In genomic region chr14:25546852-25547621, GRCm38 (mm10) we compare ENCODE assay signal across 7 mouse cellular contexts.
DNase-seq lines count a peak whose midpoint lies in the region; ATAC-seq lines count a peak whose summit lies in the region.

No protein-coding gene starts in this region.

- no peak for DNase-seq in kidney, adult 11 months
- peak; percentile 78 for DNase-seq in embryonic facial prominence, embryonic 10.5 days (ENCODE audit: low spot score)
- no peak for DNase-seq in layer of hippocampus, postnatal 14 days (ENCODE audit: low spot score in 2 of 2)
- DNase-seq in spleen, postnatal 4 days (ENCODE audit: low spot score in 2 of 2) = no peak

- H3K79me2 ChIP-seq in macrophage (ENCODE audit: inconsistent target) = peaks cover 91% of the 10 kb centered on the region

- H3K27ac ChIP-seq in kidney, embryonic 15.5 days = peak overlapping the region; percentile 81
- H3K27ac ChIP-seq in embryonic facial prominence, embryonic 10.5 days (replicated peaks) = peak overlapping the region; percentile 78
- peak overlapping the region; percentile 42 for H3K27ac ChIP-seq in macrophage

- WGBS in kidney, embryonic 15.5 days = 37% methylated on average over 14 of the region's 14 CpGs
- WGBS in embryonic facial prominence, embryonic 10.5 days = 51% methylated on average over 14 of the region's 14 CpGs
- 31% methylated on average over 14 of the region's 14 CpGs for WGBS in macrophage (ENCODE audit: missing documents)

- peaks cover 40% of the 10 kb centered on the region for H3K36me3 ChIP-seq in kidney, embryonic 15.5 days
- peaks cover 82% of the 10 kb centered on the region for H3K36me3 ChIP-seq in embryonic facial prominence, embryonic 10.5 days (replicated peaks)
- peaks cover 42% of the 10 kb centered on the region for H3K36me3 ChIP-seq in macrophage (ENCODE audit: inconsistent target)

- no peaks in the 10 kb centered on the region for H3K27me3 ChIP-seq in kidney, embryonic 15.5 days
- H3K27me3 ChIP-seq in embryonic facial prominence, embryonic 10.5 days (replicated peaks; ENCODE audit: low read depth, poor library complexity, severe bottlenecking) = no peaks in the 10 kb centered on the region

- H3K9me3 ChIP-seq in kidney, embryonic 15.5 days (replicated peaks) = no peaks in the 10 kb centered on the region
- H3K9me3 ChIP-seq in embryonic facial prominence, embryonic 10.5 days = no peaks in the 10 kb centered on the region

- no peak overlapping the region for H3K4me3 ChIP-seq in kidney, embryonic 15.5 days (replicated peaks)
- peak overlapping the region; percentile 2; the same call in 1 of the 2 replicates for H3K4me3 ChIP-seq in embryonic facial prominence, embryonic 10.5 days
- no peak overlapping the region for H3K4me3 ChIP-seq in macrophage (ENCODE audit: inconsistent target)

- peak; percentile 57 for ATAC-seq in kidney, embryonic 15.5 days (replicated peaks; ENCODE audit: low FRiP score)
- ATAC-seq in hematopoietic stem cell, adult 5-6 weeks (replicated peaks in 1 of 2; ENCODE audit: insufficient read depth in 1 of 2, low FRiP score in 2 of 2, low TSS enrichment in 1 of 2, low read depth in 1 of 2, poor library complexity in 2 of 2, severe bottlenecking in 2 of 2) = peak; percentile 37 to 41

- H3K9ac ChIP-seq in kidney, embryonic 15.5 days = no peak overlapping the region

- H3K4me2 ChIP-seq in kidney, embryonic 15.5 days = no peak overlapping the region

- H3K4me1 ChIP-seq in kidney, embryonic 15.5 days = peaks cover 67% of the 10 kb centered on the region
- H3K4me1 ChIP-seq in embryonic facial prominence, embryonic 10.5 days = peaks cover 60% of the 10 kb centered on the region
